Mouse (Mus musculus): Measurements from ENCODE around the gene Myo1e.

Gene Myo1e

GRCm38 (mm10) chr9:70220461-70221170, 13.5 kb downstream of the Myo1e start:
- DNase-seq (ENCODE audit: low spot score in 2 of 2), result no peak

- no peak for DNase-seq (ENCODE audit: low spot score in 2 of 2)
Measured at GRCm38 (mm10) chr9:70223142-70223541, 16.0 kb downstream of the Myo1e start.

DNA sequence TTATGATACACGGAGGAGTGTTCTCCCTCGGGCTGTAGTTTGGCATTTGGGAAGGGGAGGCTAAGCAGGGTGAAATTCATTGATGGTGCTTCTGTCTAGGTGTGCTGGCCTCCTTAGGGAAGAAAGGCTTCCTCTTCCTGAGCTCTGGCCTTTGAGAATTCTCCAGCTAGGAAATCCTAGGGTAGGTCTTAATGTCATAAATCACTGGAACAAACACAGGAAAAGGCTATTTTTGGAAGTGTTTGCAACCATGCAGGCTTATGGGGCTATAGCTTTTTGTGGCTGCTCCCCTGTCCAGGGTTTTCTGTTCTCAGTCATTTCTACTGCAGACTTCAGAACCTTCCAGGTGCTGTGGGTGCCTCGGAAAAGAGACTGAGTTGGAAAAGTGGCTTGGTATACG, 16.9 kb downstream of the Myo1e start:
- no peak for DNase-seq (ENCODE audit: low spot score in 2 of 2)

DNA sequence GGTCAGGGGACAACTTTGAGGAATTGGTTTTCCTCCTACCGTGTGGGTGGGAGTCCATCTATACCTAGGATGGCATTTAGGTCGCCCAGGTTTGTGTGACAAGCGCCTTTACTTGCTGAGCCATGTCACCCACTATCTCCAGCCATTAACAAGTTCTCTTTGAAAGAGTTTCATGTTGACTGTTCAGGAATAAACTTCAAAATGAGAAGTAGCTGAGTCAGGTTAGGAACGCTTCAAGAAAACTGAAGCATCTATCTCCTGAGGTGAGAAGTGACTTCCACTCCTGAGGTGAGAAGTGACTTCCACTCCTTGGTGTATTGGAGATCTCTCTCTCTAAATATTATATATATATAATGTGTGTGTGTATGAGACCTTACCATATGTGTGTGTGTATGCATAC, 19.2 kb downstream of the Myo1e start:
- no peak for DNase-seq (ENCODE audit: low spot score in 2 of 2)

DNA sequence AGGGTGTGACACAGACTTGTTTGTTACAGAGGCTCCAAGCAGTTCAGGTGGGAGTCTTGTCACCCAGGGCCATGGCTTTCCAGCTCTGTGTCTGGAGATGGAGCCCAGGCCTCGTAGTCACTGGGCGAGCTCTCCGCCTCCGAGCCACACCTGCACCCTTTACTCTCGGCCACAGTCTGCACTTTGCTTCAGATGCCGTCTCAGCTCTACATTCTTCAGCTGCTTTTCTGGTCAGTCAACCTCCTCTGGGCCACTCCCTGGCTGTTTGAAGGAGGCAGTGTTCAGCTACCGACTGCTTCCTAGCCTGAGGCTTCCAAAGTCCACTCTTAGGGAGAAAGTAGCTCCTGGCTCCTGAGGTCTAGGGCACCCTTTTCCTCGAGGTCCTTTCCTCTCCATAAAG, 22.7 kb downstream of the Myo1e start:
- DNase-seq (ENCODE audit: low spot score in 2 of 2), result no peak

- DNase-seq (ENCODE audit: low spot score in 2 of 2), result no peak
Measured at GRCm38 (mm10) chr9:70232044-70233010, 25.2 kb downstream of the Myo1e start.

GRCm38 (mm10) chr9:70237136-70237535, 30.0 kb downstream of the Myo1e start:
- no peak for DNase-seq (ENCODE audit: low spot score in 2 of 2)

- no peak for DNase-seq (ENCODE audit: low spot score in 2 of 2)
Measured at GRCm38 (mm10) chr9:70237561-70237960, 30.4 kb downstream of the Myo1e start.

DNA sequence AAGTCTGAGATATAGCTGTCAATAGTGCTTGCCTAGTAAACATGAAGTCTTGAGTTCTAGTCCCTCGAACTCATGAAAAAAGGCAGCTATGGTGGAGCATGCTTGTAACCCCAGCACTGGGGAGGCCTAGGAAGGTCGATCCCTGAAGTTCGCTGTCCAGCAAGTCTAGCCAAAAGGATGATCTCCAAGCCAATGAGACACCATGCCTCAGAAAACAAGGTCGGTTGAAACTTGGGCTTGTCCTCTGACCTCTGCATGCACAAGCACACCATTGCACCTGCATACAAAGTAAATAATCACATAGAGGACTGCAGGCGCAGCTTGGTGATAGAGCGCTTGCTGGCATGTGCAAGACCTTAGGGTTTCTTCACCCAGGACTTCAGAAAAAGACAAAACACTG, 31.2 kb downstream of the Myo1e start:
- no peak for DNase-seq (ENCODE audit: low spot score in 2 of 2)

GRCm38 (mm10) chr9:70239229-70239628, 32.1 kb downstream of the Myo1e start:
- no peak for DNase-seq (ENCODE audit: low spot score in 2 of 2)

DNA sequence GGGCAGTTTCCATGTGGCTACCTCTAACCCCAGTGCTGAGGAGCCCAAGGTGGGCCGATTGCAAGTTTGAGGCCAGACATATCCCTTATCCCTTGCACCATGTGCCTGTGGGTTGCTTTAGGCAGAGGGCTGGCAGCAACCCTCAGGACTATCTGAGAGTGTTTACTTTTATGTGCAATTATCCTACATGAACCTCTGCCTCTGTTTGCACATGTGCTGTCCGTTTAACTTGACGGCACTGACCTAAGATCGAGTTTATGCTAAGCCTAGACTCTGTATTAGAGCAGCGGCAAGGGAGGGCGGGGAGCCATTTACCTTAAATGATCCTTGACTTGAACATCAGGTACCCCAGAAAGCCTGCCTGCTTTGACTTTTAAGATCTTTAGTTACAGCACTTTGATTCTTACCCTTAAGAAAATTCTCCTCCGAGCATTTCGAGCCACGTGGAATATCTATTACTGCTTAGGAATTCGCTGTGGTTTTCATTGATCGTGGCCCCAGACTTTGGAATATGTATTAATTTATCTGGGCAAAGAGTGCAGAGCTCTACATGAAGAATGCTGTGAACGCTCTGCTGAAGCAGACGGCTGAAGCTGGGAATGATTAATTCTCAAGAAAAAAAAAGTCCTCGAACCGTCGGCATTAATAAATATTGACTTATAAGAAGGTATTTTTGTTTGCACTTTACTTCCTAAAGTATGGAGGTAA, 33.7 kb downstream of the Myo1e start:
- no peak for DNase-seq (ENCODE audit: low spot score in 2 of 2)

DNA sequence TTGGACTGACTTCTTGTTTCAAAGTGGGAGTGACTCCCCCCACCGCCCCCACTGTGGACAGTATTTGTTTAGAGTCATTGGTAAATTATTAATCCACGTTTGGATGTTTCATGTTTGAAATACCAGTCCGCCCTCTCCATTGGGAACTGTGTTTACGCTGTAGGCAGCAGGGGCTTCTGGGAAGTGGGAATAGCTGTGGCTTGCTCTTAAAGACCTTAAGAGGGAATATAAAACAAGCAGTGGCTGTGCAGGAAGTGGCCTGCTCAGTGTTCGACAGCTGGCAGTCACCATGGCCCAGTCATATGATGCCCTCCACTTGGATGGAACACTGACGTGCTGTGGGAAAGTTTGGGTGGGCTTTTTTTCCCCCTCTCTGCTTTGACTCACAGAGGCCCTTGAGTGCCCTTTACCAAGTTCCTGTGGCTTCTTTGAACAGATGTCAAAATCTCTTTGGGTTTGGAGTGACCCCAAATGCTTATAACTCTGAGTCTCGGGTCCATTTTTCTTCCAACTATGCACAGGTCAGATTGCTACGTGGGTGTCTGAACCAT, 34.3 kb downstream of the Myo1e start:
- DNase-seq (ENCODE audit: low spot score in 2 of 2), result no peak

- DNase-seq (ENCODE audit: low spot score in 2 of 2), result no peak
Measured at GRCm38 (mm10) chr9:70242112-70242862, 35.1 kb downstream of the Myo1e start.

GRCm38 (mm10) chr9:70243241-70243640, 36.1 kb downstream of the Myo1e start:
- no peak for DNase-seq (ENCODE audit: low spot score in 2 of 2)

DNA sequence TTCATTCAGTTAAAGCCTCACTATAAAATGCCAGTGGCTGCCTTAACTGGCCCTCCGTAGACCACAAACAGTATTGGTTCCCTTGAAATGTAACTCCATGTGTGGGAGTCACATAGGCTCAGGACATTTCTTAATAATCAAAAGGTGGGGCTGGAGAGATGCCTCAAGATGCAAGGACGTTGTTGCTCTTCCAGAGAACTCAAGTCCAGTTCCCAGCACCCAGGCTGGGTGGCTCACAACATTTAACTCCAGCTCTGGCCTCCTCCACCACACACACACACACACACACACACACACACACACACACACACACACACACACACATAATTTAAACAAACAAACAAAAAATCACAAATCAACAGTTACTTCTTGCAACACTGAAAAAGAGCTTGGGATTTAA, 36.6 kb downstream of the Myo1e start:
- DNase-seq (ENCODE audit: low spot score in 2 of 2), result no peak

DNA sequence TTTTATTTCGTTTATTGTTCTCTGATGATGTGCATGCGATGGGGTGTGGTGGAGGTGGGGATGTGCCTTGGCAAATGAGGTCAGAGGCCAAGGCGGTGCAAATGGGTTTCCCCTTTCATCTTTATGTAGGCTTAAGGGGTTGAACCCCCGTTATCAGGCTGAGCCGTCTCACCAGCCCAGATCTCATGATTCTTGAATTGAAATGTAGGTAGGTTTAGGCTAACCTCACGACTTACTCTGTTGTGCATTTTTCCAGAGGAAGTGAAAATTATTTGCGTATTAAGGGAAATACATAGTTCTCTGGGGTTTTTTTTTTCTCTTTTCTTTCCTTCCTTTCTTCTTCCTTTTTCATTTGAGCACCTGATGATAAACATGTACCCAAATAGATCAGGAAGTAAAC, 37.0 kb downstream of the Myo1e start:
- DNase-seq (ENCODE audit: low spot score in 2 of 2), result no peak

DNA sequence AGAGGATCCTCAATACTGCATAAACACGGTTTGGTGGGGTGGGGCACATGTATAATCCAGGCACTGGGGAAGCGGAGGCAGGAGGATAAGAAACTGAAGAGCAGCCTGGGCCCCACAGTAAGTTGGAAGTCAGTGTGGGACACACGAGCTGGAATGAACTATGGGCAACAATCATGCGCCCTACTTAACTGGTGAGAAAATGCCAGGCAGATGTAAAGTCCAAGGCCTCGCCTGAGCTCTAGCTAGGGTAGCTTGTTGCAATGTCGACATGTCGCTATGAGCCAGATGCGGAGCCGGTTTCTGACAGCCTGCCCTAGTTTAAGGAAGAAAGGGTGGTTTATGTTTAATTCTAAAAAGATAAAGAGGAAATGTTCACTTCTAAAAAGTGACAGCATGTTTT, 37.9 kb downstream of the Myo1e start:
- DNase-seq (ENCODE audit: low spot score in 2 of 2), result no peak

GRCm38 (mm10) chr9:70246427-70246826, 39.3 kb downstream of the Myo1e start:
- no peak for DNase-seq (ENCODE audit: low spot score in 2 of 2)

DNA sequence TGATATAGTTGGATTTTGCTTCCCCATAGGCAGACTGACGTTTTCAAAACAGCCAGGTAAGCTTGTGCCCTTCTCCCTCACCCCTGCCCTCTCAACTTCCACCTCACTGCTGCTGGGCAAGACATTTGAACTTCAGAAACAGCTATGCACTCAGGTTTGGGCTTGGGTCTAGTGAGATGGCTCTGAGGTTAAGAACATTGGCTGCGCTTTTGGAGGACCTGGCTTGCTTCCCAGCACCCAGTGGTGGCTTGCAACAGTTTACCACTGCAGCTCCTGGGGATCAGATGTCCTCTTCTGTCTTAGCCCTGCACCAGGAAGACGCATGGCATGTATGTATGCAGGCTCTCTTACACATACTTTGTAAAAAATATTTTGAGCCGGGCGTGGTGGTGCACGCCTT, 40.9 kb downstream of the Myo1e start:
- no peak for DNase-seq (ENCODE audit: low spot score in 2 of 2)

DNA sequence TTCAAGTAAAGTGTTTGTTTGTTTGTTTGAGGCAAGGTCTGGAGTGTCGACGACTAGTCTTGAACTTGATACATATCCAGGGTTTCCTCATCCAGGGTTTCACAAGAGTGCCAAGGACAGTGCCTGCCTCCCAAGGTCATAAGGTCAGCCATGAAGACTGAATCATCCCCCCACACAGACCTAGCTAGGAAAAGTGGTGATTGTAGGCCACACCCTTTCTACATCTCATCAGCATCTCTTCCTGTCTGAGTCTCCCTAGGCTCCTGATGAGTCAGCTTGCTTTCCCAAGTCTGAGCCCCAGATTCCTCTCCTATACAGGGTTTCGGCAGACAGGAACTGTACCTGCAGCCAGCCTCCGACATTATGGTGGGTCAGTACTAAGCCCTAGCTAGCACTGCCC, 41.7 kb downstream of the Myo1e start:
- DNase-seq (ENCODE audit: low spot score in 2 of 2), result peak in 1 of 2 experiments; percentile 4
